Mouse (Mus musculus) adrenal gland, postnatal 10 days (tissue): ENCODE data around the gene Ucp1. TPM values are rescaled to one million over a fixed set of nuclear protein-coding genes. Genes with fewer than 3 reads are reported as not detected.
"Not testable (repeated sequence)": the region's sequence is repeated elsewhere in the genome, so short reads cannot be mapped to it uniquely, and the experiment has no call there.

Experiments used
- DNase-seq: peaks from one replicate; pipeline ENCODE4 v3.0.0; 2021; ENCODE audit warnings: mixed read lengths
- long read RNA-seq, 2 experiments: library from polyadenylated mRNA; stranded (forward); transcript quantifications; one replicate each; pipeline ENCODE4 v2.0.0; 2021
- total RNA-seq, 2 experiments: library from RNA; stranded (reverse); gene quantifications; 2 replicates each; pipeline ENCODE4 v1.2.3; 2021

Gene Ucp1
- 1,000 to 10,000 TPM; 2,963 to 3,460 TPM for total RNA-seq
- long read RNA-seq, experiment 1, transcript Ucp1-201 (6 exons, 1,636 nt) = major isoform, 3,574 of 3,815 reads
- long read RNA-seq, experiment 1, partial matches to known transcripts = 204 of 3,815 reads
- long read RNA-seq, experiment 1, other reads (novel, unspliced or antisense) = 37 of 3,815 reads
- long read RNA-seq, experiment 2, transcript Ucp1-201 (6 exons, 1,636 nt) = major isoform, 2,091 of 2,330 reads
- long read RNA-seq, experiment 2, partial matches to known transcripts = 219 of 2,330 reads
- long read RNA-seq, experiment 2, other reads (novel, unspliced or antisense) = 20 of 2,330 reads

- peak; percentile 80 for DNase-seq
Observed at GRCm38 (mm10) chr8:83290176-83290575, at the start of gene Ucp1. Gene Ucp1 (plus strand): TSS chr8:83290352.

DNA sequence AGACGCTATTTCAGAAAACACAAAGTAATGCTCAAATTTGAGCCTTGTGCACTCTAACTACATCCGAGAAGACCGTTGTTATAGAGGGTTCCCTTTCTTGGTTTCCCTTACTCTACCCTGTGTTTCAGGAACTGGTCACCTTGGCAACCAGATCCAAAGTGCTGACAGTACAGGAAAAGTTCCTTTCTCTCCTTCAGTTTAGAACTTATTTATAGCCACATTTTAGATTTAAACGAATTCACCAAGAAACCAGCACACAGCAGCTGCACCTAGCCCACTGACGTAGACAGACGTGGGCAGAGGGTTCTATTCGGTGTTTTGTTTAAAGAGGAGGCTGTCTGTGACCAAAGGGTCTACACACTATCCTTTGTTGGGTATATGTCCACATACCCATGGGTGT, 46.0 kb upstream of the Ucp1 start:
- no peak for DNase-seq

DNA sequence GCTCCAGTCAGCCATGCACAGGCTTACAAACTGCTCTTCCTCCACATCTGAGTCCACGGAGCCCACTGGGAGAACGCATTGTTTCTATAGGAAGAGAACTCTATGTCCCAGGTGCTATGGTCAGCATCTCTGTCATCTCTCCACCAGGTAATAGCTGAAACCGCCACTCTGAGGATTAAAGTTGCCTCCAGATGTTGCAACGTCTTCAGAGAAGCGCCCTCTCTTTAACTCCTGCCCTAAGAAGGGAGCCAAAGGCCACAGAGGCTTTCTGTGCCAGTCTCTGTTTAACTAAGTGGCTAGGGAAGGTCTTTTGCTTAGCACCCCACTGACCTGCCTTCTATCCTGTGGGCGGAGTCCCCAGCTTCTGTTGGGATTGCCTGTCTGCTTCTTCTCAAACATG, 39.3 kb upstream of the Ucp1 start:
- DNase-seq = no peak

- DNase-seq = no peak
Observed at GRCm38 (mm10) chr8:83251362-83252246, 38.5 kb upstream of the Ucp1 start.

- no peak for DNase-seq
Observed at GRCm38 (mm10) chr8:83252791-83253190, 37.4 kb upstream of the Ucp1 start.

DNA sequence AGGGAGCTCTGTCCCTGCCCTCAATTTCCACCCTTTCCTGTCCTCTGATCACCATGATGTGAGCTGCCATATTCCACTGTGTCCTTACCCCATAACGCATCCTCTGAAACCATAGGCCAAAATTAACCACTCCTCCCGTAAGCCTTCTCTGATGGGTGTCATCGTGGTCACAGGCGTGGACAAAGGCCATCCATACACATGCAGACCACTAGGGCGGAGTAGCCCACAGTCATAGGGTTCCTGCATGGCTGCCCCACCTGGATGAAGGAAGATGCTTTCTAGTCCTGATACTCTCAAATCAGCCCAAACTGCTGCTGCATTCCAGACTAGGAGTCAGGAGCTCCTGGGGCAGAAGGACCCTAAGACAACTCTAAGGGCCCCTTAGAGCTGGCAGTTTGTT, 32.5 kb upstream of the Ucp1 start:
- DNase-seq = no peak

DNA sequence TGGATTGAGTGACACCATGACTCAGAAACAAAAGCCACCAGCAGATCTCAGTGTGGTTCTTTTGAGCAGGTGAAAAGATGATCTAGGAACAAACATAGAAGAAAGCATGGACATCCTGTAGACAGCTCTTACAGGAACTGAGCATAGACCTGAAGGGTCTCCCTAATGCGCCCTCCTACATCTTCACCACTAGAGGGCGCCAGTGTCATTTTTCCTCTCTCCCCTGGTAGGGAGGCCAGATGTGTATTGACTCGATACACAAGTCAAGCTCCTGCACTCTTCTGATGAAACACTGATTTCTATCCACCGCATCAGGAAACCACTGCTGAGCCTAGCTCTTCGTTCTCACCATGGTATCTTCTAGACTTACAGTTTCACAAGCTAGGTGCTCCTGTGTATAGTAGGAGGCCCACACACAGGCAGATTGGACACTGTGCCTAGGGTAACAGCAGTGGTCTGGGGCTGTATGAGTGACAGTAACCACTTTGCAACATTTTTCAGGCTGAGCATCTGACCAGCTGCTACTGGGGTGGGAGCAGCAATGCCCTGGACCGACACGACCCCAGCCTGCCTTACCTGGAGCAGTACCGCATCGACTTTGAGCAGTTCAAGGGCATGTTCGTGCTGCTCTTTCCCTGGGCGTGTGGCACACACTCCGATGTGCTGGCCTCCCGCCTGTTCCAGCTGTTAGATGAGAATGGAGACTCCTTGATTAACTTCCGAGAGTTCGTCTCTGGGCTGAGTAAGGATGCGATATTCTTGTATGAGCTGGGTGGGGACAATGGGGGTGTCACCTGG, 29.5 kb upstream of the Ucp1 start:
- DNase-seq = peak; percentile 78

DNA sequence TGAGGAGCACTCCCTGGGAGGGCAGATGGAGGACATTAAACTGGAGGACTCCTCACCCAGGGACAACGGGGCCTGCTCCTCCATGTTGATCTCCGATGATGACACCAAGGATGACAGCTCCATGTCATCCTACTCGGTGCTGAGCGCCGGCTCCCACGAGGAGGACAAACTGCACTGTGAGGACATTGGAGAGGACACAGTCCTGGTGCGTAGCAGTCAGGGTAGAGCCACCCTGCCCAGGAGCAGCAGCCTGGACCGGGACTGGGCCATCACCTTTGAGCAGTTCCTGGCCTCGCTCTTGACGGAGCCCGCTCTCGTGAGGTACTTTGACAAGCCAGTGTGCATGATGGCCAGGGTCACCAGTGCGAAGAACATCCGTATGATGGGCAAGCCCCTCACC, 19.0 kb upstream of the Ucp1 start:
- no peak for DNase-seq

DNA sequence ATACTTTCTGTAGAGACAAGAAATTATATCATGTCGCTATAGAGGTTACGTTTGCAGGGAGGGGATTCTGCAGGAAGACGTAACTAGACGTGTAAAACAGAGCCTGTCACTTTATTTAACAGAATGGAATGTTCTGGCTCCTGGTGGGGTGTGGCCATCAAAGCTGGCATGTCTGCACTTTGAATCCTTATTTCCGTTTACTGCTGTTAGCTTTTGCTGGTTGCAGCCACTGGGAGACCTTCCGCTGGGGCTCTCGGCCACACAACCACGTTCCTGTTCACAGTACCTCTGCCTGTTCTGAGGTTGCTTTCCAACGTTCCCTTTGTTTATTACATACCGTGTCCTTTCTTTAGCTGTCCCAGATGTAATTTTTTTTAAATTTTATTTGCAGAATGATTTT, 17.7 kb upstream of the Ucp1 start:
- peak; percentile 35 for DNase-seq

DNA sequence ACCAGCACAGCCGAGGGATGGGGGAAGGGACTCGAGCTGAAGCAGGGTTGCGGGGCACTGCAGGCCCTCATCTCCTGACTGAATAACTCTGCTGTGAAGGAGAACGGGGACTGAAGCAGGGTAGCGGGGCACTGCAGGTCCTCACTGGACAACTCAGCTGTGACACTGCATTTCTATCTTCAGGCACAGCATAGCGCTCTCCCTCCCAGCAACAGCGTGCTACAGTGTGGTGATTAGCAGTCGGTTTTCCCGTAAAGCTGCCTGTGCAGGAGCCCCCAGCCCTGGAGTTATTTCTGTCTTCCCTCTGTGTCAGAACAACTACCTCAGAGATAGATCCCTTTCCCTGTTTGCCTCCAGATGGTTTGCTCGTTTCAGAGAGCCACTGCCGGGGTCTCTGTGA, 15.7 kb upstream of the Ucp1 start:
- no peak for DNase-seq

- DNase-seq = peak; percentile 66
Observed at GRCm38 (mm10) chr8:83278431-83278830, 11.7 kb upstream of the Ucp1 start.

- DNase-seq = peak; percentile 68
Observed at GRCm38 (mm10) chr8:83285391-83285790, 4.8 kb upstream of the Ucp1 start.

DNA sequence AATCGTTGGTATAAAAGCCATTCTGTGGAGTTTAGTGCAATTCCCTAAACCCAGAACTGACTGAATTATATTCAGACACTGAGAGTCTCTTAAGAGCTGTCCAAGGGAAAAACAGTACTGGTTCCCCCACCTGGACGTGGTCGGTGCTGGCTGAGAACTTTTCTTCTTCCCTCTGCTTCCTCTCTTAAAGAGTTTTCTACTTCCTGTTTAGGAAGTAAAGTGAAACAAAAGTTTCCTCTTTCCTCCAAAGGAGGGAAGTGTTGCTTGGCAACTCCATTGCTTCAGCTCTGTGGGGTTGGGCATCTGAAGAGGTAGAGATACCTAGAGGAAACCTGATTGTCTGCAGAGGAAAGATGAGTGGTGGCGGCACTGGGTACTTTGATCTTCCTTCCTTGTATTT, 7.2 kb downstream of the Ucp1 start:
- DNase-seq = no peak

GRCm38 (mm10) chr8:83300135-83300534, 10.0 kb downstream of the Ucp1 start:
- peak; percentile 49 for DNase-seq

- no peak for DNase-seq
Observed at GRCm38 (mm10) chr8:83304946-83305345, 14.8 kb downstream of the Ucp1 start.

- no peak for DNase-seq
Observed at GRCm38 (mm10) chr8:83309836-83310235, 19.7 kb downstream of the Ucp1 start.

- not testable (repeated sequence) for DNase-seq
Observed at GRCm38 (mm10) chr8:83315084-83315483, 24.9 kb downstream of the Ucp1 start.

DNA sequence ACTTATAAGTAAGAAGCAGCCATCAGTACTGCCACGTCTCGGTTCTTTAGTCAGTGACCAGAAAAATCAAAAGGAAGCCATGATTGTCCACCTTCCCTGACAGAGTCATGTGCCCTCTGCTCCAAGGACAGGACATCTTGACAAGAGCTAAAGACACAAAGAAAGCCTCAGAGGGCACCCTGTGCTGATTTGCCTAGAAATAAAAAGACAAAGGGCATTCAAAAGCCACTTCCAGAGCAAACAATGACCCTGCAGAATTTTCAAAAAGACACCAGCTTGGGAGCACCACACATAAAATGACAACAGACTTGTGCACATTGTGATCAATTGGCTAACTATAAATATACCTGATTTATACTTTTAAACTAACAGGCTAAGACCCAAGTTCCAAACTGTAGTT, 25.5 kb downstream of the Ucp1 start:
- no peak for DNase-seq

- no peak for DNase-seq
Observed at GRCm38 (mm10) chr8:83320543-83320942, 30.4 kb downstream of the Ucp1 start.

DNA sequence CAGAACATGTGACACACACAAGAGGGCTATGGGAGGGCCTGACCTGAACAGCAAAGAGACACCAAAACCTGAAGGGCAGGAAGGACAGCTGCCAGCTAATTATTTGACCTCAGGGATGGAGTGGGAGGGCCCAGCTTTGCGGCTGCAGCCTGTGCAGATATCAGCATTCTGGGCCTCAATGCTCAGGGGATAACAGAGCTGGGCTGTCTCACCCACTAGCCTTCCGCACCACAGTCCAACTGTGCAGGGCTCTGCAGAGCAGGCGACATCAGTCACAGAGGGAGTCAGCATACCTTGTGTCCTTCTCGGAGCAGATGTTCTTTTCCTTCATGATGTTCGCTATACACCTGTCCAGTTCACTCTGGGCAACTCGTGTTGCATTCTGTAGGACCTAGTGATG, 32.2 kb downstream of the Ucp1 start:
- DNase-seq = no peak

DNA sequence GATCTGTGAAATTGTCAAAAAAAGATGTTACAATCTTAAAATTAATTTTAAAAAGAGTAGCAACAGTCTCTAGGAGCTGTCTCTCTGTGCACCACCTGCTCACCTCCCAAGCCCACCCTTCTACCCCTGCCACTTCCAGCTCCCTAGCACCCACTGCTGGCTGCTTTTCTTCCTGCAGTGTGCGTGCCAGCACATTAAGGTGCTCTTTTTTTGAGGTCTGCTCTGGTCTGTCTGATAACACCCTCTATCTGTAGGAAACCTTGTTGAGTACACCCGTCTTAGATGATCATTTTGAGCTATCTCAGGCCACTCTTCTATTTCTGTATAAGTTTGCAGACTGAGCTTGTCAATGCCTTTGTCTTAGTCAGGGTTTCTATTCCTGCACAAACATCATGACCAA, 32.9 kb downstream of the Ucp1 start:
- no peak for DNase-seq

- DNase-seq = no peak
Observed at GRCm38 (mm10) chr8:83327889-83328288, 37.7 kb downstream of the Ucp1 start.

DNA sequence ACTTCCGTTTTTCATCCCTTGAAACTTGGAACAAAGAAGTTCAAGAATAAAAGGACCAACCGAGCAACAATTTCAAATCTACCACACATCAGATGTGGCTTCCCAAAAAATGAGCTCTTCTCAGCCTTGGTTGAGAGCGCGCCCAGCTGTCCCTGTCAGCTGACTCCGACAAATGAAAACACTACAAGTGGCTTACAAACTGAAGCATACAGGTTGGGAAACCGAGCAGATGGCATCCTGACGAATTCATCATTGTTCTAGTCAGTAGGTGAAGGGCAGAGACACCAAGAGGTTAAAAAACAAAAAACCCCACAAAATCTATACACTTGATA, 41.4 kb downstream of the Ucp1 start:
- DNase-seq = peak; percentile 31
